Mouse (Mus musculus) olfactory bulb, adult 2 months (tissue): ENCODE measurements around the gene Ttc27. TPM values are rescaled to one million over a fixed set of nuclear protein-coding genes. Genes with fewer than 3 reads are reported as not detected.
A peak's percentile ranks its signal among the peaks of the same experiment; 100 is the strongest.

ENCODE experiments used
- H3K27ac ChIP-seq: fragments of 200-500 bp; 2 replicates; pipeline ENCODE4 v1.5.1; 2012; ENCODE audit warnings: low read depth, low read length; ENCODE audit not compliant: insufficient read depth
- H3K4me1 ChIP-seq: fragments of 200-500 bp; 2 replicates; pipeline ENCODE4 v1.6.1; 2012; ENCODE audit warnings: low read length; ENCODE audit not compliant: control insufficient read depth, insufficient read depth
- H3K4me3 ChIP-seq: fragments of 200-500 bp; 2 replicates; pipeline ENCODE4 v1.5.1; 2012; ENCODE audit warnings: mild to moderate bottlenecking, low read depth, low read length, moderate library complexity; ENCODE audit not compliant: insufficient read depth
- CTCF ChIP-seq: fragments of 200-500 bp; IDR thresholded peaks from 2 replicates; pipeline ENCODE4 v1.5.1; 2012; ENCODE audit warnings: low read depth, mild to moderate bottlenecking, low read length, moderate library complexity; ENCODE audit not compliant: insufficient read depth
- POLR2A ChIP-seq: fragments of 200-500 bp; IDR thresholded peaks from 2 replicates; pipeline ENCODE4 v1.6.1; 2012; ENCODE audit warnings: mild to moderate bottlenecking, low read depth, low read length, moderate library complexity; ENCODE audit not compliant: insufficient read depth
- WGBS: fragments of 180-500 bp; shearing (Covaris S2); methylation state at CpG from one replicate; pipeline ENCODE4 v1.1.7; 2018; 5-methylcytosine and 5-hydroxymethylcytosine counted together
- polyA plus RNA-seq: library from polyadenylated mRNA; stranded (reverse); fragments of >200 nt; gene quantifications from 2 replicates; pipeline ENCODE4 v1.2.4, GENCODE M21; 2012; ENCODE audit warnings: low replicate concordance; ENCODE audit not compliant: missing spikeins, insufficient read depth, insufficient read length

Ttc27 gene
- polyA plus RNA-seq, 1 experiment = not detected

DNA sequence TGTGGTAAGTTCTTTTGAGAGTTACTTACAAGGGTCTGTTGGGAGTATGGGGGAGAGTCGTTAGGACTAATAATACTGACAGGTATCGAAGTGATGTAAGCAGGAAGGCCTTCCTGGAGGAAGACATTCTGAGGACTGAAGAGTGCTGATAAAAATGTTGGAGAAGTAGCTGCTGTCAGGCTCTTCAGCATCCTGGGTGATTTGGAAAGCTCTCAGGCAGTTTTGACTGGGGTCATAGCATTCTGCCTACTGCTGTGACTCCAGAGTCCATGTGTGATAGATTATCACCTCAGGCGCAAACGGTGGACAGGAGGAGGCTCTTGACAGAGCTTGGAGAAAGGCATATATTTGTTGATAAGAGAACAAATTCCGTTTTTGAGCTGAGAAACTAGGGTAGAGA, 12.1 kb upstream of the Ttc27 start:
- Histone ChIP-seq H3K4me3 (no peak overlapping the region), H3K4me1 (no peaks in the 10 kb centered on the region), H3K27ac (no peak overlapping the region)
- no peak for TF ChIP-seq POLR2A
- no peak for TF ChIP-seq CTCF
- 88% methylated on average over 5 of the region's 5 CpGs for WGBS

- H3K4me1 ChIP-seq = no peaks in the 10 kb centered on the region
- no peak overlapping the region for H3K27ac ChIP-seq
- TF ChIP-seq CTCF = no peak
- no peak for TF ChIP-seq POLR2A
- no peak overlapping the region for H3K4me3 ChIP-seq
Measured at GRCm38 (mm10) chr17:74706593-74706992, 10.9 kb upstream of the Ttc27 start.

DNA sequence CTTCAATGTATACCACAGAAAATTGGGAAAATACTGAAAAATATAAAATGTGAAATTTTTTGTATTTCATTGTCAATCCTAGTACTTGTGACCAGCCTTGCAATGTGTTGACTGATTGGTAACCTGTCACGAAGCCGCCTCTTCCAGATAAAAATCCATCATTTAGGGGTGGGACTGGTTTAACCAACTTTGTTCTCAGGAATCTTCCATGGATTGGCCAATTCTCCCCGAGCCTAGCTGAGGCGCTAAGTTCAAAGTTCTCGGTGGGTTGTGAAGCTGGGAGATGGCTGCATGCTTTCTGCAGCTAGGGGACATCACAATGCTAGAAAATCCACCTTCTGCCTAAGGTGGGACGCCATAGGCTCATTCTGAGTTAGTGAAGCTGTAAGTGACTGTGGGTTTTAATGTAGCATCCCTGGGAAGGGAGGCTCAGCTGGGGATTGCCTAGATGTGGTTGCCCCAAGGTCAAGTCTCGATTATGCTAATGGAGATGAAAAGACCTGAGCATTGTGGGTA, 9.8 kb upstream of the Ttc27 start:
- Histone ChIP-seq H3K27ac (no peak overlapping the region), H3K4me3 (no peak overlapping the region), H3K4me1 (no peaks in the 10 kb centered on the region)
- no peak for TF ChIP-seq POLR2A
- no peak for TF ChIP-seq CTCF
- WGBS = 88% methylated on average over 7 of the region's 7 CpGs

- no peak overlapping the region for H3K27ac ChIP-seq
- TF ChIP-seq CTCF = no peak
- TF ChIP-seq POLR2A = no peak
- 78% methylated on average over 4 of the region's 4 CpGs for WGBS
Measured at GRCm38 (mm10) chr17:74710731-74711130, 6.8 kb upstream of the Ttc27 start.

DNA sequence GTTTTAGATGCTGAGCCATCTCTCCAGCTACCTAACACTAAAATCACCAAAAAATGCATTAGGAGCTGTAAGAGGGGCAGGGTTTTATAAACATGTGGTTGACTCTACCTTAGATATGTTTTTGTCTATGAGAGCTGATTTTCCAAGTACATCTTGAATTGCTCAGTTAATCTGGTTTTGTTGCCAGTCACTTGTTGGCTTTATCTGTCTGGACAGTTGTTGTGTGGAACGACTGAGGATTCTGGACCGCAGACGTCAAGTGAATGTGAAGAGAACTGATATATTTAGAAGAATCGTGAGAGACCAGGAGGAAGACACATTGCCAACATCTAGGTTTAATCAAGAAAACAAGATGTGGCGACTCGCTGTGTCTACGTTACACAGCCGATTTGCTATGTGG, 5.9 kb upstream of the Ttc27 start:
- TF ChIP-seq CTCF (no peak), POLR2A (no peak)
- no peak overlapping the region for H3K4me3 ChIP-seq
- H3K27ac ChIP-seq = no peak overlapping the region
- no peaks in the 10 kb centered on the region for H3K4me1 ChIP-seq
- 93% methylated on average over 8 of the region's 8 CpGs for WGBS

More at GRCm38 (mm10) chr17:74710731-74711130, 6.8 kb upstream of the Ttc27 start:
- Histone ChIP-seq H3K4me3 (no peak overlapping the region), H3K4me1 (no peaks in the 10 kb centered on the region)

DNA sequence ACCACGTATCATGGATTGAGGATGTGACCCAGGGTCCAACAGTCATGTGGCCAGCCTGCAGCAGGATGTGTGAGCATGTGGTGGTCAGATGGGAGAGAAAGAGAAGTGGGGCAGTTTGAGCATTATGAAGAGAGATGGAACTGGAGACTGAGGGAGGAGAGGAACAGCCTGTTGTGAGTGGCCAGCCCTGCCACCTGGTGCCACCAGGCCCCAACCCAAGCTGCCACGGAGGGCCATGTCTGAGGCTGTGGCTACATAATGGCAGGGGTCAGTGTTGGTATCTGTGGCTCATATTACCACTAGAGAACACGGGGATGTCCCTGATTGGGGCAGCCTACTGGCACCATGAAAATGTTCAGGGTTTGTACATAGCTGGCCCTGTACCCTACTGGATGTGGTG, 2.4 kb upstream of the Ttc27 start:
- WGBS = 62% methylated on average over 3 of the region's 3 CpGs
- TF ChIP-seq CTCF (no peak), POLR2A (no peak)
- no peak overlapping the region for H3K4me3 ChIP-seq
- no peaks in the 10 kb centered on the region for H3K4me1 ChIP-seq
- H3K27ac ChIP-seq = no peak overlapping the region

DNA sequence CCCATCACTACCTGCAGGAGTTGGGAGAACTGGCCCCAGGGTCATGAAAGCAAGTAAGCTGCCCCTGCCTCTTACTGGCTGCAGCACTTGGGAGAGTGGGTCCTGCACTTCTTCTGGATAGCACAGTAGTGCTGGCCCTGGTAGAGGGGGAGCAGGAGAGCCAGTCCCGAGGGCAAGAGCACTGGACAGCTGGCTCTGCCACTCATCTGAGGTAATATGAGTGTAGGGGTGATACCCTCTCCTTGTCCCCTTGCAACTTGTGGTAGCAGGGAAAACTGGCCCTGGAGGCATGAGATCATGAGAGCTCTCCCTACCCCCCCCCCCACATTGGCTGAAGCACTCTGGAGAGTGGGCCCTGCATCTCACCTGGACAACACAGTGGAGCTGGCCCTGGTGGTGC, 1.8 kb upstream of the Ttc27 start:
- Histone ChIP-seq H3K4me3 (no peak overlapping the region), H3K27ac (no peak overlapping the region), H3K4me1 (no peaks in the 10 kb centered on the region)
- WGBS = 60% methylated on average over 1 of the region's 1 CpGs
- TF ChIP-seq CTCF (no peak), POLR2A (no peak)

DNA sequence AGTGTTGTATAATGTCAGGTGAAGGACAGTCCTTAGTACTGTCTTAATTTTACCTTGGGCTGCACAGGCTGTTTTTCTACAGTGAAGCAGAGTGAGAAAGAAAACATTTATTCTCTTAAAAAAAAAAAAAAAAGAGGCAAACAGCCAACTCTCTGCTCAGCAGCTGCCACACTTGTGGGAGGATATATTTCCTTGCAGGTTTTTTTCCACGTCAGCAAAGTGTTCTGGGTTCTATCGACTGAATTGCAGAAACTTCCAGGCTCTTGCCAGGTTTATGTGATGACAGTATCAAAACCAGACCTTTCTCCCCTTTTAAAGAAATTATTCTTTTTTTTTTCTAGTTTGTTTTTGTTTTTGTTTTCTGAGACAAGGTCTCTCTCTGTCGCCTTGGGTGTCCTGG, 889 bp upstream of the Ttc27 start:
- WGBS = 52% methylated on average over 3 of the region's 3 CpGs
- no peak overlapping the region for H3K27ac ChIP-seq
- H3K4me3 ChIP-seq = no peak overlapping the region
- no peaks in the 10 kb centered on the region for H3K4me1 ChIP-seq
- TF ChIP-seq POLR2A (no peak), CTCF (no peak)

- Histone ChIP-seq H3K4me3 (peak overlapping the region; percentile 85), H3K27ac (no peak overlapping the region), H3K4me1 (no peaks in the 10 kb centered on the region)
- 9% methylated on average over 14 of the region's 14 CpGs for WGBS
- TF ChIP-seq POLR2A (no peak; the same call in 1 of the 2 replicates), CTCF (no peak)
Measured at GRCm38 (mm10) chr17:74717091-74717617, 378 bp upstream of the Ttc27 start.

- Histone ChIP-seq H3K4me1 (no peaks in the 10 kb centered on the region), H3K27ac (no peak overlapping the region), H3K4me3 (no peak overlapping the region)
- TF ChIP-seq POLR2A (no peak), CTCF (no peak)
Measured at GRCm38 (mm10) chr17:74732872-74733271, 15.3 kb downstream of the Ttc27 start.
